Mouse (Mus musculus): ENCODE results near the gene Batf. TPM values are rescaled to one million over a fixed set of nuclear protein-coding genes. Genes with fewer than 3 reads are reported as not detected.

Batf gene
- total RNA-seq, 2 experiments from 2014 or later, result 0.29 to 0.40 TPM

Small RNAs within 50 kb of the gene (microRNA-seq; reads per million reads assigned to microRNA genes)
- 0 reads per million in 2 experiments for gene Gm47285

Other genes starting within 250 kb of the Batf start
- gene Fos, start 212.8 kb upstream of the Batf start, total RNA-seq (2021), result 1 to 10 TPM; 7.6 to 8.9 TPM
- gene Jdp2, start 87.6 kb upstream of the Batf start, total RNA-seq (2021), result 10 to 100 TPM in 1 of 2 experiments, 1 to 10 TPM in 1; 9.4 to 11.6 TPM
- gene Flvcr2, start 59.9 kb downstream of the Batf start, total RNA-seq (2021), result 1 to 10 TPM; 1.4 to 3.0 TPM
- gene Erg28, start 137.9 kb downstream of the Batf start, total RNA-seq (2021), result 1 to 10 TPM; 4.1 to 7.2 TPM
- gene Ttll5, start 138.0 kb downstream of the Batf start, total RNA-seq (2021), result 1 to 10 TPM; 7.8 to 8.2 TPM

Measured in gastrocnemius, postnatal 14 days (tissue).